Mouse (Mus musculus): ENCODE measurements around the gene Mad2l2.

Gene Mad2l2

DNA sequence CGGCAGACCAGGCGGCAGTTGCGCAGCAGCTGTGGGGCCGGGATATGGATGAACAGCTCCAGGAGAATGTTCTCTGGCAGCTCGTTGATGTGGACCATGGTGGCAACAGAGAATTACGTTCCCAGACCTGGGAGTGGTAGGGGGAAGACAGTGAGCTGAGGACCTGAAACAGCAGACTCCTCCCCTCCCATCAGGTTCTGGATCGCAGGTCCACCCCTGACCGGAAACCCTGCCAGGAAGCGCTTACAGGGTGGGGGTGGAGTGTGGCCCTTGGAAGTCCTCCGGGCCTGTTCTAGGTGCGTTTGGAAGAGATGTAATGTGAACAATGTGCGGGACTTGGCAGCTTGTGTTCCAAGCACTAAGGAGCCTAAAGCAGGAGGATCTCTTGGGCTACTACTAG lies 19.4 kb downstream of the Mad2l2 start:
- no peak for DNase-seq

DNA sequence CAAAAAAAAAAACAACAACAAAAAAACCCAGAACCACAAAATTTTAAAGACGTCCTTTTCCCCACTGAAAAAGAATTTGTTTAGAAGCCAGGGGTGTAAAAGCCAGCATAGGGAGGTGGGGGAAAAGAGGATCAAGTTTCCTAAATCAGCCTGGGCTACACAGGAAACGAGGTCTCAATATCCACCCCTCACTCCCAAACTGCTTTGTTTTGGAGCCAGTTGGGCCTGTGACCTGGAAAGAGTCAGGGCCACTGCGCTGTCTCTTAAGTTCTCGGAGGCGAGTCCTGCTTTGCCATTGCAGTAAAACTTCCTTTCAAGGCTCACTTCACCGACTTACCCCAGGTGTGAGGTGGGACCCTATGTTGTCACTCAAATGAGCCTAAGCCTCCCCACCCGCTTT lies 20.1 kb downstream of the Mad2l2 start:
- DNase-seq: no peak

DNA sequence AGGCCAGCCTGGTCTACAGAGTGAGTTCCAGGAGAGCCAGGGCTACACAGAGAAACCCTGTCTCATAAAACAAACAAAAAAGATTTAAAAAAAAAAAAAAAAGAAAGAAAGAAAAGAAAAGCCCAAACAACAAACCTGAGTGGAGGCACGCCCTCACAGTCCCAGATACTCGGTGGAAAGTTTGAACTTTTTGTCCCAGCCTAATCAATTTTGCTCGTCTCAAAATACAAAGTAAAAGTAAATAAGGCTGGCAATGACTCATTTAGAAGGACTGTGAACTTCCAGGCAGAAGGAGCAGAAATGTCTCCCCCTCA lies 20.7 kb downstream of the Mad2l2 start:
- no peak for DNase-seq

DNA sequence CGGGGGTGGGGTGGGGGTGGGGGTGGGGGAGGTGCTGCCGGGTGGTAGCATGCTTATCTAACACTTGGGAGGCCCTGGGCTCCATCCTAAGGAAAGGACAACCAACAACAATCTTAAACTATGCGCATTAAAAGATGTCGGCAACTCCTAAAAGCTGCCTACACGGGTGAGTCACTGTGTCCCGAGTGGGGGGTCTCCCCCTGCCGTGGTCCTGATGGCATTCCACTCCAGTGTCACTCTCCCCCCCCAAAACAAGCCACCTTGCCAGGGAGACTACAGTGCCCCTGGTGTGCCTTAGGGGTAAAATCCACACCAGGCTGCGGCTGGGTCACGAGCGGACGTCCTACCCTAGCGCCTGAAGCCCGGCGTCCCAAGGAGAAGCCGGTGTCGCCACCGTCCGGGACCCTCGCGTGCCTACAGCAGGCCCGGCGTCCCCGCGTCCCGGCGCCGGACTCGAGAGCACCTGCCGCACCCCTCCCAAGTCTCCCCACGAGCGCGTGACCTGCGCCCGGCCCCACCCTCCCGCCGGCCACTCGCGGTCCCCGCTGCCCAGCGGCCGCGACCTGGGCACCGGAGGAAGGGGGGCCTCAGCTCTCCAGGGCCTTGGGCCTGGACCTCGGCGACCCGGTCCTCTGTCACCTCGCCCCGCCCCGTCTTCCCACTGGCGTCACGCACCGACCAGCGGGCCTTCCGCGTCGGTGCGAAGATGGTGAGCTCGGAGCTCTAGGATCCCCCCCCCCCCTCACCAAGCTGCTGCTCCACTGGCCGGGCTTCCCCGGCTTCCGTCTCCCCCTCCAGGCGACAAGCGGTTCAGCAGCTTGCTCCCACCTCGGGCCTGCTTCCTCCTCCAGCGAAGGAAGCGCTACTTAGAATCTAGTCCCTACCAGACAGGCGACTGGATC lies 21.3 kb downstream of the Mad2l2 start, which contains the start of gene Fbxo6:
Gene Fbxo6 (minus strand): TSS at position 874 of the 902 bp plus-strand sequence.
- DNase-seq: peak; percentile 87

DNA sequence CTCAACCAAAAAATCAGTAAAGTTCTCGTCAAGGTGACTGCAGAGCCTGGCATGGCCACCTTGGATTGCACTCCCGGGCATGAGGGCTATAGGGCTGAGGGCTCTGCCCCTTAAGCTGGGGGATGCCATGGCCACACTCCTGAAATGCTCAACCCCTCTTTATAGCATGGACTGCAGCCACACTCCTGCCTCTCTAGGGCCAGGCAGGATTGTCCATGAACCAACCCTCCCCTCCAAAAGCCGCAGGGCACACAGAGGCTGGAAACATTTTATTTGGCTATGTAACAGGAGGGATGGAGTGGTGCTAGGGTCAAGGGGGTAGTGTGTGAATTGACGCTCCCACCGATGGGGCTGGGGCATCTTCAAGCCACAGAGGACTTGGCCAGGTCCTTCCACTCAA lies 22.4 kb downstream of the Mad2l2 start:
- no peak for DNase-seq

DNA sequence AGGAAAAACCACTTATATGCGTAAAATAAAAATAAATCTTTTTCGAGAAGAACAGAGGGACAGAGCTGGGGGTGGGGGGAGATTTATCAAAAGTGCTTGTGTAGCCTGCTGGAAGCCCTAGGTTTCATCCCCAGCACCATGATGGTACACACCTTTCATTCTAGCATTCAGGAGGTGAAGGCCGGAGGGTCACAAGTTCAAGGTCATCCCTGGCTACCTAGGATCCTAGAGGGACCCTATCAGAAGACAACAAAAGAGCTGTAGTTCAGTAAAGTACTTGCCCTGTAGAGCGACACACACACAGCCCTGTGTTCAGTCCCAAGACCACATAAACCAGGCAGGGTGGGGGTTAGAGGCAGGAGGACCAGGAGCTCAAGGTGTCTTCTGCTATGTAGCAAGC lies 23.8 kb downstream of the Mad2l2 start:
- DNase-seq: no peak

DNA sequence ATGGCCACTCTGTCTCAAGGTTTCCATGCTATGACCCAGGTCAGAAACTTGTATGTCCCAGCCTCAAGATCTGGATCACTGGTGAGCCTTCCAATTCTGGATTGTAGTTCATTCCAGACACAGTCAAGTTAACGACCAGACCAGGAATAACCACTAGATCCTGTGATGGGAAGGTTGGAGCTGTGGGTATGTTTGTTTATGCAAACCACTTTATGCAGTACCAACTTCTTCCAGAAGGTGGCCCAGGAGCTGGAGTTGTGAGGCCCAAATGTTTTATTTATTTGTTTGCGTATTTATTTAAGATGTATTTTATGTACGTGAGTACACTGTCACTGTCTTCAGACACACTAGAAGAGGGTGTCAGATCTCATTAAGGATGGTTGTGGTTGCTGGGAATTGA lies 24.8 kb downstream of the Mad2l2 start:
- peak; percentile 60 for DNase-seq

DNA sequence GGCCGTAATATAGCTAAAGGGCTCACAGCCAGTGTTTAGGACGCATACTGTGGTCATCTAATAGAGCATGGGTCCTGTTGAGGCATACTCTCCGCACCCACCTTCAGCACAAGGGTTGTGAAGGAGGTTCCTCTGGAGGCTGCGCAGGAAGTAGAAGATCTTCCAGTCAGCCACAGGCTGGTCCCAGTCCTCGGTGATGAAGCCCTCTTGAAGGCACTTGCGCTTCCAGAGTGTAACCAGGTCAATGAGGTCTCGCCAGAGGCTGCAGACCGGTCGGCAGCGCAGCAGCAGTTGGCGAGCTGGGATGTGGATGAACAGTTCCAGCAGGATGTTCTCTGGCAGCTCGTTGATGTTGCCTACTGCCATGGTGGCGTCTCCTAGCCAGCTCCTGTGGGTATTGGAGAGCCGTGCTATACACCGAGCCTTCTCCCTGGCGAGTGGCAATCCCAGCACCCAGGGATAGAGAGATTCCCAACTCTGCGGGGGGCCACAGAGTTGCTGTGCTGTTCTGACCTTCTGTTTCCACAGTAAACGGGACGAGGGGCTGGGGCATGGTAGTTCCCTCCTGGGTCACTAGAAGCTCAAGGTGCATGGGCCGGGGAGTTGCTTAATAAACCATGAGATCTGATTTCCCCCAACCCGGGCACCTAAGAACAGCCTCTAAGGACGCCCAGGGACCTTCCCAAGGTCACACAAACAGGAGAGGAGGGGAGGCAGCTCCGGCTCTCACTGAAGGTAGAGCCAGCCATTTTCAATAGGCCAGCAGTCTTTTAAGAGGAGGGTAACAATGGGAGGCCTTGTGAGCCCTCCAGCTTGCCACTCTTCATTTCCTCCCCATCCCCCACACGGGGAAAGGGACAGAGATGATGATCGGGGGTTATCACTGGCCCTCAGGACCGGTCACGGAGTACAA lies 28.5 kb downstream of the Mad2l2 start:
- peak; percentile 44 for DNase-seq

DNA sequence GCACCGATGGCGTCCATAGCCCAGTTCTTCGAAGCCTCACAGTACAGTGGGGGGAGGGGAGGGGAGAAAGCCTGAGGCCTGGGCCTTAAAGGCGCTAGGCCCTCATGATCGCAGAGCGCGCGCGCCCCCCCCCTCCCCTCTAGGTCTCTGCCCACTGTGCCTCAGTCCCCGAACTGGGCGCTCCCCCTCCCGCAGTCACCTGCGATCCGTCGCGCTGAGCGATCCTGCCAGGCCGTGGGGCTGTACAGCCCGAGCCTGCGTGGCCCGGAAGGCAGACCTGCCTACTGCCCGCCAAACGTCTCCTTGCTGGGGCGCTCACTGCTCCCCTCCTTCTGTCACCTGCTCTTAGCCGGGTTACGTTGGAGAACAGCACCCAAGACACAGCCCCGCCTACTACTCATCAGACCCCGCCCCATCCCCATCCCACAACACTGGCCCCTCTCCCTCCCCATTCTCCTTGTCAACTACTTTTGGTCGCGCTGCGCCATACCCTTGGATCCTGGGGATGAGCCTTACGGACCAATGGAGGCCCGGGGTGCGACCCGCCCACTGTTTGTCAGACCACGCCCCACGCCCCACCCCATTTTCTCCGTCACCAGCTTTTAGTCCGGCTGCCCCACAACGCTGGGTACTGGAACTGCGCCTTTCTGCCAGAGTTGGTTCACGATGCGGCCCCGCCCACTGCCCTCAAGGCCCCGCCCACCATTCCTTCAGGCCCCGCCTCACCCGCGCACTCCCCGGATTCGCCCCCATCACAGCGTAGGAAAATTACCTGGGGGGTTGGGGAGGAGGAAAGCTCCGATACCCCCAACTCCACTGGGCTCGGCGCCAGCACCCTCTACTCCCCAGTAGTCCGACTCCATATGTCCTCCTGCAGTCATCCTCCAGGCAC lies 29.6 kb downstream of the Mad2l2 start:
- DNase-seq: peak; percentile 97

DNA sequence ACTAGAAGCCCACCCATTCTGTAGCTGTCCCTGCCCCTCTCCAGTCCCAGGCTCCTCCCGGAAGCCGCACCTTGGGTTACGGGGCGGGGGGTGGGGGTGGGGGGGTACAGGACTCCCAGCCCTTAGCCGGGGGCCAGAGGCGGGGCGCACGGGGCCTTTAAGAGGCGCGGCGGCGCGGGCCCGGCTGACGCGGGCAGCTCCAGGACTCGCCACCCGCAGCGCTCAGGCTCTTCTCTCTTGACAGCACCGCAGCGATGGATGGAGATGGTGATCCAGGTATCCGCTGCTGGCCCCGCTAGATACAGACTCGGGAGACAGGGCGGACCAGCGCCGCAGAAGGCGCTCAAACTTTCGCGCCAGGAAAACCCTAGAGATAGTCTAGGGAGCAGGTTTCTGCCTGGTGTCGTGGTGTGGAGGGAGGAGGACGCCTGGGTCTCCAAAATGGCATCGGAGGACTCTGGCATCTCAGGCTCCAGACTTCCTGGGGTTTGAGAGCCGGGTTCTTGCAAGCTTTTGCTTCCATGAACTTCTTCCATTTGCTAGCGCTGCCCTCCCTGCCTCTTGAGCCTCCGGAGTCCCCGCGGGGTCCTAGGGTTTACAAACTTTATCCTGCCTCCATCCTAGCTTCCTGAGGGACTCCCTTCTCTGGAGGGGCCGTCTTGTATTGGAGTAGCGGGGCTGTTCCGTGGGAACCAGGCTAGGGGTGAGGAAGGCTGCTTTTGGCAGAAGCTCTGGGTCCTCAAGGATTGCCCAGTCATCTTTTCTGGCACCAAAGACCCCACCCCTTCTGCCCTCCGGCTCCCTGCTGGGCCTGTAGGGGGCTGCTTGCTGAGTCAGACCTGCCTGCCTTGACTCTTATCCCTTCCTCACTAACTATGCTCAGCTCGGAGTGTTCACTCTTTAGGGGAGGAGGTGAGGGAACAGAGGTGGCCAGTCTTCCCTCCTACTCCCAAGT lies 30.5 kb downstream of the Mad2l2 start, which contains the start of the genes Fbxo44 and Fbxo2:
Gene Fbxo44 (minus strand): TSS at position 47 of the 955 bp plus-strand sequence.
Gene Fbxo2 (plus strand): TSS at position 186 of the 955 bp plus-strand sequence.
- peak; percentile 40 for DNase-seq

DNA sequence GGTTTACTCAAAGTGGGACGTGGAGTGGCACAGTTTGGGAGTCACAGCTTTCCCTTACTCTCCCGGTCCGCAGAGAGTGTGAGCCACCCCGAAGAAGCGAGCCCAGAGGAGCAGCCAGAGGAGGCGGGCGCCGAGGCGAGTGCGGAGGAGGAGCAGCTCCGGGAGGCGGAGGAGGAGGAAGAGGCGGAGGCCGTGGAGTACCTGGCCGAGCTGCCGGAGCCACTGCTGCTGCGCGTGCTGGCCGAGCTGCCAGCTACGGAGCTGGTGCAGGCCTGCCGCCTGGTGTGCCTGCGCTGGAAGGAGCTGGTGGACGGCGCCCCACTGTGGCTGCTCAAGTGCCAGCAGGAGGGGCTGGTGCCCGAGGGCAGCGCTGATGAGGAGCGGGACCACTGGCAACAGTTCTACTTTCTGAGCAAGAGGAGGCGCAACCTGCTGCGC lies 33.8 kb downstream of the Mad2l2 start:
- peak; percentile 88 for DNase-seq

DNA sequence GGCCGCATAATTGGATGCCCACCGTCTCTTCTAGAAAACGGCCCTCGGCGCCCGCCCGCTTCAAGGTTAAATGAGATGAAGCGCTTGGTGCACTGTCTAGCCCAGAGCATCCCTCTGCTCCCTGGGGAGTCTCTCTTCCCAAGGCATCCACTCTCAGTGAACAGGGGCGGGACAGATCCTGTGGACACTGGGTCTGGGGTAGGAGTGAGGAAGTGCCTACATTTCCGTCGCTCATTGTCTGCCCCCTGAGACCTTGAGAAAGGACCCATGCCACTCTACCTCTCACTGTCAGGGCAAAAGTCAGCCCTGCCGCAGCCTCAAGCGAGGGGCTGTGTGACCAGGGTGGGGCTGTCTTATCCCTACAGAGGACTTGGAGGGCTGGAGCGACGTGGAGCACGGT lies 34.3 kb downstream of the Mad2l2 start:
- DNase-seq: no peak

DNA sequence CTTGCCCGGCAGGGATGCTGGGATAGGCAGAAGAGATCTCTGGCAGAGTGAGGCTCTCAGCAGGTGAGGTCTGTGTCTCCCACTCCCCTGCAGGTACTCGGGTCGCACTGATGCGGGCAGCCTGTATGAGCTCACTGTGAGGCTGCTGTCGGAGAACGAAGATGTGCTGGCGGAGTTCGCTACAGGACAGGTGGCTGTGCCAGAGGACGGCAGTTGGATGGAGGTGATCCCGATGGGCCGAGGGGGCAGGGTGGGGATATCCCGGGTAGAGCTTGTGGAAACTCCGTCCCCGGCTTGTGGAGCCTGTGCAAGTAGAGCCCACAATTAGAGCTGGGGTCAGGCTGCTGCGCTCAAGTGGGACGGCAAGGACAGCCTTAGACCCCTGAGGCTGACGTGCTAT lies 35.4 kb downstream of the Mad2l2 start:
- DNase-seq: no peak

DNA sequence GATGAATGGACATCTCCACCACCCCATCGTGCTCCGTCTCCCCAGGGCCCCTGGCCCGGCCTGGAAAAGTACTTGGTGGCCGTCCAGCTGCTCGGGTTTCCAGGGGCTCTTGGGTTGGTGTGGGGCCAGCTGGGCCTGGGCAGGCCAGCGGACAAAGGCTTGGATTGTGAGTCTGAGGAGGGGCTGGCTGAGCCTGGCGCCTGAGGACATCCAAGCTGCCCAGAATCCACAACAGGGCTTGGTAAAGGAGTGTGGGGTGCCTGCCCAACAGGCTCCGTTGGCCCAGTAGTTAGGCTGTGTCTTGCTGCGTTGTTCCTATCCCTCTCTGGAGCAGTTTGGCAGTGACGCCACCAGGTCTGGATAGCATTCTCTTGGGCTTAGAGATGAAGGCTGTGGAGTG lies 36.2 kb downstream of the Mad2l2 start:
- DNase-seq: no peak

DNA sequence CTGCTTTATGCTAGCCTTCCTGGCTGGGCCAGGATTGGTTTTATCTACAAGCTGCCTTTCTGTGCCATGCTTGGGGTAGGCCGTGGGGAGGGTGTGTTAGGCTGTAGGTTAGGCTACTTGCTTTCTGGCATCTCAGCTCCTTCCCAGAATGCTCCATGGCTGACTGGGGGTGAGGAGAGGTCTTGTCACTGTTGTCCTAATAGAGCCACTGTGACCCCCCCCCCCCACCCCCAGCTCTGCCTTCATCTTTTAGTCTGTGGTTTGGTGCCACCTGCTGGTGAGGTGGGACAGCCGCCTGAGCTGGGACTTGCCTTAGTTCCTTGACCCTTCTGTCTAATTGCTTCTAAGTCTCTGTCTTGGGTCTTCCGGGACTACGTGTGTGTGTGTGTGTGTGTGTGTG lies 36.8 kb downstream of the Mad2l2 start:
- DNase-seq: peak; percentile 68

DNA sequence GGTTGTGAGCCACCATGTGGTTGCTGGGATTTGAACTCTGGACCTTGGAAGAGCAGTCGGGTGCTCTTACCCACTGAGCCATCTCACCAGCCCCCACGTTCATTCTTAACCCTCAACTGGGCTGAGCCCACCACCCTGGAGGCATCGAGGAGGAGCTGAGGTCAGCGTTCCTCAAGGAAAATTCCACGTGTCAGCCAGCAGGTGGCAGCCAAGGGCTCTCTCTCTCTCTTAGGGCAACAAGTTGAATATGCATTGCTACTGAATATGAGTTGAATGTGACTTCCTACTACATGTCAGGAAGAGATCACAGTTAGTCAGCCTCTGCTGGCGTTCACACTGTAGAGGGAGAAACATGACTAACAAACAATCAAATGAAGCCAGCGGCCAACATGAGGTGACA lies 38.1 kb downstream of the Mad2l2 start:
- DNase-seq: peak; percentile 54

DNA sequence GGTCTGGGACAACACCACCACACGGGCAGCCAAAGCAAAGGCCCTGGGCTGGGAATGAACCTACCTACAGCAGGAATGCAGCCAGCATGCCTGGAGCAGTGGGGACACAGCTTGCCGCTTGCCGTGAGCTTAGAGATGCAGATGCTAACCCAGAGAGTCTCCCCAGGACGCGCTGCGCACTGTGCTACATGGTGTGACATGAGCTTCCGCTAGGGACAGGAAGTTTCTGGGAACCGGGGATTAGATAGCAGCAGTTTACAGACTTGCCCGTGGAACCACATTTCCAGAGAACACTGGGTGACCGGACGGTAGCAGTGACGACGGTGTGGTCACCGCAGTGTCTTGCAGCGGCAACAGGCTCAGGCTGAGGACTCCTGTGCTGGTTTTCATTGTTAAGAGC lies 39.4 kb downstream of the Mad2l2 start:
- no peak for DNase-seq

DNA sequence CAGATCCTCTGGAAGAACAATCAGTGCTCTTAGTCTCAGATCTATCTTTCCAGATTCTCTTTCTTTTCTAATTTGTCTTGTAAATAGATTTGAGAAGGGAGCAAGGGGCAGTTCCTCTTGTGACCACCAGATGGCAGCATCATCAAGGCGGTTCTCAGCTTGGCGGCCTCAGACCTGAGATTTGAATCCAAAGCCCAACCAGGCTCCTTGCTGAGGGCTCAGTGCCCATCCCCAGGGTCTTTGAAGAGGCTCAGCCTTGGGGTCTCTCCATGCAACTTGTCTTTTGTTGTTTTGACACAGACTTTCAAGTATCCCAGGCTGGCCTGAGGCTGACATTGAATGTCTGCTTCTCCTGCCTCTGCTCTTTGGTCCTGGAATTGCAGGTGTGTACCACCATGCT lies 40.7 kb downstream of the Mad2l2 start:
- DNase-seq: peak; percentile 55

DNA sequence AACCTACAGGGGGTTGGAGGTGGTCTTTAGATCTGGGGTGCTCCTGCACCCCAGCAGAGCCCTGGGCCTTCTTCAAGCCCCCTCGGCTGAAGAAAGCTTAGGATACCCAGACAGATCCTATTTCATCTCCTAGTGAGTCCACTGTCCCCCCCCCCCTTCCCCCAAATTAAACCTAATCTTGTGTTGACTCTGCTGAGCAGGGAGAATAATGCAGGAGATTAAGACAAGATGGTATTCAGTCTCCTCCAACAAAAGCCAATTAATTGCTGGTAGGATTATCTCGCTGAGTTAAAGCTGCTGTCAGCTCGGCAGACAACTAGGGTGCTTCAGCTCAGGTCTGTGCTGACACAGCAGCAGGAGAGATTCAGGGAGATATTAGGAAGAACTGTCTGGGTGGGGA lies 41.1 kb downstream of the Mad2l2 start:
- DNase-seq: no peak

DNA sequence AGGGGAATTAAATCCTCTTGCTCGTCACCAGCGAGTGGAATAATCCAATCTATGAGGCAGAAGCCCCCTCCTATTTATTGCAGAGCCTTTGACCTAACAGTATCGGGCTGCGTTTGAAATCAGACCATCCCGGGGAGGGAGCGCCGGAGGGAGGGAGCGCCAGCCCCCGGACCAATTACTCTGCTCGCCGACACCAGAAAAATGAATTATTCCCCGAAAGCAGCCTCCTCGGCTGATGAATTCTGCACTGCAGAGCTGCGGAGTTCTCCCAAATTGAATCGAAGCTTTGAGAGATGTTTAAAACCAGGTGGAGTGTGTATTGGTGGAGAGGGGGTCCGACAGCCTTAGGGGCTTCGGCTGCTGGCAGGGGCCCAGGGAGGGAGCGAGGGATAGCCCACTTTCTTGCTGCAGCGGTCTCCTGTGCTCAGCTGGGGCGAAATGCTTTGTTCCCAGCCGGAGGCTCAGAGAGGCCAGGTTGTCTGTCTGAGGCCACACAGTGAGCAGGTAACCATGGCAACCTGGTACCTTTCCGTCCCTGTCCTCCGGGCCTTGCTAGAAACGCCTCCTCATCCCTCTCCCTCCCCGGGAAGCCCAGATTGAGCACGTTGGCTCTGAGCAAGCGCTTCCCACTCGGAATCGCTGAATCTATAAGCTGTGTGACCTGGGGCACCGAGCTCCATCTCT lies 43.8 kb downstream of the Mad2l2 start:
- no peak for DNase-seq

DNA sequence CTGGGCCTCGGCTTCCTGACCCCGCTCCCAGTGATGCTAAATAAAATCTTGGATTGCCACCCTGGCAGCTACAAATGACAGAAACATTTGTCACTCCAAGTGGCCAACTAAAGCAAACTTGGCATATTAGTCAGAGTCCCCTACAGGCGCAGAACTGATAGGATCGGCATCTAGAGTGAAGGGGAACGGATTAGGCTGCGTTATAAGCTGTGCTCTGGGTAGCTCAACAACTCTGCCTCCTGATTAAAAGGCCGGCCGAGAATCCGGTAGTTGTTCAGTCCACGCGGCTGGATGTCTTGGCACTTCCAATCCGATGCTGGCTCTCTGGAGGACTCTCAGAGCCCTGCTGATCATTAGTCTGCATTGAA lies 44.3 kb downstream of the Mad2l2 start:
- no peak for DNase-seq

Measured in kidney, adult 9 months (tissue).